Mouse (Mus musculus): ENCODE measurements around the gene Akr1c14.
"Not testable (repeated sequence)": the region's sequence is repeated elsewhere in the genome, so short reads cannot be mapped to it uniquely, and the experiment has no call there.

The Akr1c14 gene

DNA sequence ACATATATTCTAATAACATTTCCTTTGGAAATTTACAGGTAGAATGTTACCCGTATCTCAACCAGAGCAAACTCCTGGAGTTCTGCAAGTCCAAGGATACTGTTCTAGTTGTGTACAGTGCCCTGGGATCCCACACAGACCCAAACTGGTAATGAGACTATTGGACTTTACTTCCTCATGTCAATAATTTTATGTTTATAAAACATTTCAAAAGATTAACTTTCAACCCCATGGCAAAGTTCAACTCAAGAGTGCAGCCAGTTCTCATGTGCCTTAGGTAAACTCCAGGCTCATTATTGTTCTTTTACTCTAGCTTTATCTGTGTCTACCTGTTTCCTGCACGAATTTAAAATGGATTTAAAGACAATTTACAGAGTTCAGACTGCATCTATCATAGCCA is at the start of gene Akr1c14:
Akr1c14 (plus strand) TSS at position 293 of the 400 bp plus-strand sequence.
- no peak for DNase-seq

DNA sequence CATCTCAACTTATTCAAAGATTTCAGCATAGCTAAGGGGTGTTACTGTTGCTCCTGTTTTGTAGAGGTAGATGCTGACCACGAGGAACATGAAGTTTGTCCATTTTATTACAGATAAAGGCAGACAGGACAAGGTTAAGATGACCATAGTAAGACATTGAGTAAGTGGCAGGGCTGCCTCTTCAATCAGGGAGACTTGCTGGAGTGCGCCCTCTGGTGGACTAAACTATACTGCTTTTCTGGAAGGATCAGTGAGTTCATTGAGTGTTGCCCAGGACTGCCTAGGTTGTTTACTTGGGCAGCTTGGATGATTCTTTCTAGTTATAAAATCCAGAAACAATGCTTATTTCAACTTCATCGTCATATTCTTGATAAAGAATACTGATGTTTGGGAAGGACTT is 47.1 kb upstream of the Akr1c14 start:
- DNase-seq, result peak; percentile 50

DNA sequence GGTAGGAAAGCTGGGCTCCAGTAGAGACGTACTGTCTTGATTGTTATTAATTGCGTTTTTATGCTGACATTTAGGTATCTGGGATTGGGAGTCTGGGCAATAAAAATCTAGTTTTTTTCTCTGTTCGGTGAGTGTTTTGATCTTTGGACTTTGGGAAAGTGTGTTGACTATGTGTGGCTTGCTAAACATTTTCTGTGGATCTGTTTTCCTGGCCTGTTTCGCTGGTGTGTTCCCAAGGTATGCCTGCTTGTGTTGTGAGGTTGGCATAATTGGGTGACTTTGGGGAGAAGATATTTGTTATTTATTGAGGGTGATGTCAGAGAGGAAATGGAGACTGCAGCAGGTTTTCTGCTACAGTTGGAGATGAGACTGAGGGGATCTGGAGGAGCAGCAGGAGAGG is 38.0 kb upstream of the Akr1c14 start:
- DNase-seq, result no peak

GRCm38 (mm10) chr13:4013811-4014210 is 35.0 kb upstream of the Akr1c14 start:
- no peak for DNase-seq

DNA sequence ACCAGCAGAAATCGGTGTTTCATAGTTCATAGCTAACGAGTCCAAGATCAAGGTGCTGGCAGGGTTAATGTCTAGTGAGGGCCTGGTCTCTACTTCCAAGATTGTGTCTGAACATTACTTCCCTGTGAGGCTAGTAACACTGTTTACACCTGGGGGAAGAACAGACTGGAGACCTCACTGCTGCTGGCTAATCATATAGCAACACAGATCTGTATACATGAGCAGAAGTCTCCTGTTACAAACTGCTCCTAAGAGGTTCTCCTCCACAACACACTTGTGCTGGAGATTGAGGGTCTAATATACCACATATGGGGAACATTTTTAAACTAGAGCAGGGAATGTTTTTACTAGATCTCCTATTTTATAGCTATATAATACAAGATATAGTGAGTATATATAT is 18.9 kb upstream of the Akr1c14 start:
- DNase-seq, result no peak

DNA sequence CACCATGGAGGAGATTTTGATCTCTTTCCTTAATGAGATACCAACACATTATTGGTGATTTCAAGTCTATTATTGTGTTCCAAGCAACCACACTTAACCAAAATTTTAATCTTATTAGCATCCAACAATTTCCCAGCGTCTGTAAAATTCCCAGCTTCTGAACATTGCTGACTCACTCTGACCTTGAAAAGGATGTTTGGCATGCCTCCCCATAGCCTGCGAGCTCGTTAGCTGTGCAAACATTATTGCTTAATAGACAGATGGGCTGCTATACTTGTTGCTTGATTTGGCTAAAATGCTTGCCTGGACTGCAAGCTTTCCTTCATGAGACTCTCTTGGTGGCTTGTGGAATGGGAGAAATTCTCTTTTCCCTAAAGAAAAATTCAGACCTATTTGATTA is 16.3 kb upstream of the Akr1c14 start:
- no peak for DNase-seq

DNA sequence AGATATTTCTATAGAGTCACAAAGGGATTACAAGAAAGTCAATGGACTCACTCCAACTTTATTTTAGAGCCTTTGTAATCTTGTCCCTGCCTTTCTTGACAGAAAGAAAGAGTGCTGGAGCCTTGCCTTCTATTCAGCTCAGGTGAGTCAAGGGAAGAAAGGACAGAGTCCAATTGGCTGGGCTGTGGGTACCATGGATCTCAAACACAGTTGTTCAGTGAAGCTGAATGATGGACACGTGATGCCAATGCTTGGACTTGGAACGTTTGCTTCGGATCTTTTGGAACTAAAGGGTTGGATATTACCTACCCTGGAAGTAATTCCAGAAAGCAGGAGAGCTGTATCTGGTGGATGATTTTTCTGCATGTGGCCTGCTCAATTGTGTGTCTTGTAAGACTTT is 13.8 kb upstream of the Akr1c14 start:
- DNase-seq, result no peak

GRCm38 (mm10) chr13:4046113-4046512 is 2.7 kb upstream of the Akr1c14 start:
- no peak for DNase-seq

DNA sequence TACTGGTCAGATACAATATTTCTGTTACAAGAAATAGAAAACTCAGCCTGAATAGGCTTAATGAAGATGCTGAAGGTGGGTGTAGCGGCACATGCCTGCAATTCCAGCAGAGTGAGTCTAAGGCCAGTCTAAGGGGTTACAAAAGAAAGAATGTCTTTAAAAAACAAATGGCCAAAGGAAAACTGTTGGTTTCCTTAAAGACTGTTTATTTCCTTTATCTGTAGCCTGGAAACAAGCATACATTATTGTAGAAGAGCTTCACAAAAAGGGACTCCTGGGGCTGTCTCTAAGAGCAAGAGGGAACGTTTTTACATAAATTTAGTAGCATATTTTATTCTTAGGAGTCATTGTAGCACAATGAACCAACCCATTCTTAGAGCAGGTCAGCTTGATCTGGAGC is 2.0 kb upstream of the Akr1c14 start:
- DNase-seq, result no peak

DNA sequence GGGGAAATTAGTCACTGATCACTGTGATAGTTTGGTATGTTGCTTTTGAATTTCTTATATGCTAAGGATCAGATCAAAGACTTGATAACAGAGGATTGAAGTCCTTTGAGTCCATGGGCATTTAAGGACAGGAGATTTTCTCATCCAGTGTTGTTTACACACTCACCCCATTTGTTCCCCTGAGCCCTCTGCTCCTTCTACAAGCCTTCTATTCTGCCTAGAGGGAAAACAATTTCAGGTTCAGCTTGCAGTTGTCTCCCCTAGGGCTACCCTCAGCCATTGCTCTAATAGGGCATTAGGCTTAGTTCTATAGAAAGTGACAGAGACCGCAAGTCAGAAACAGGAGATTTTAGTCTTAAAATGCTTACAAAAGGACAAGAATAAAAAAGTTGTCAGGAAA is 585 bp upstream of the Akr1c14 start:
- DNase-seq, result no peak

DNA sequence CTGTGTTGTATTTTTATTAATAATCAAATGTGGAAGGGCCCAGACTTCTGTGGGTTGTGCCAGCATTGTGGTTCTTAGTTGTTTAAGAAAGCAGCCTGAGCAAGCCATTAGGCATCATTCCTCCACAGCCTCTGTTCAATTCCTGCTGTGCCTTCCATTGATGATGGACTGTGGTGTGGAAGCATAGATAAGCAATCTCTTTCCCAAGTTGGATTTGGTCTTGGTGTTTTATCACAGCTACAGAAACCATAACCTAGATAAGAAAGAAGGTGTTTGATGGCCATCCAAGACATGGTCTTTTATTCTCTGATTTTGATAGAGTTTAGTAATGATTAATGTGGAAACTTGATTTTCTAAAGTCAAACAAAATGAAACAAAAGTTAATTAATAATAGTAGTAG is 844 bp downstream of the Akr1c14 start:
- DNase-seq, result no peak

- no peak for DNase-seq
Measured at GRCm38 (mm10) chr13:4055450-4055849, 6.6 kb downstream of the Akr1c14 start.

DNA sequence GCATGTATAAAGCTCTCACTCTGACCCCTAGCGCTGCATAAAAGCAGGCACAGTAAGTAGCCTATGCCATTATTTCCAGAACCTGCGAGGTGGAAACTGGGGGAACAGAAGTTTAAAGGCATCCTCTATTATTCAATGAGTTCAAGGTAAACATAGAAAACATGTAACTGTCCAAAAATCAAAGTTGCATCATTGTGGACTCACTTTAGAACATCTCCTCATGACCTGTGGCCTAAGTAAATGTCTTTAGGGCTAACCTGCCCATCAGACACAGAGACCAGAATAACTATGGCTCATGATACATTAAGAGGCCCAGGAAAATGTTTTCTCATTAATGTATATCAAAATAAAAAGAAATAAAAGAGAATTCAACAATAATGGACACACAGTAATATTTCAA is 7.4 kb downstream of the Akr1c14 start:
- DNase-seq, result no peak

DNA sequence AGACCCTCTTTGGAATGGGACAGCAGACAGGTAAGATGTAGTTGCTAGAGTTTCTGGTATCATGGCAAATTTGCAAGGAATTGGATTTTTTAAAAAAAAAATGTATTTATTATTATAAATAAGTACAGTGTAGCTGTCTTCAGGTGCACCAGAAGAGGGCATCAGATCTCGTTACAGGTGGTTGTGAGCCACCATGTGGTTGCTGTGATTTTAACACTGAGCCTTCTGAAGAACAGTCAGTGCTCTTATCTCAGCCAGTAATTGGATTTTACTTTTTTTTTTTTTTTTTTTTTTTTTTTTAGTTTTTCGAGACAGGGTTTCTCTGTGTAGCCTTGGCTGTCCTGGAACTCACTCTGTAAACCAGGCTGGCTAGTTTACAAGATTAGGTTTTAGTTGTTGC is 9.4 kb downstream of the Akr1c14 start:
- DNase-seq, result not testable (repeated sequence)

- DNase-seq, result no peak
Measured at GRCm38 (mm10) chr13:4059363-4059762, 10.6 kb downstream of the Akr1c14 start.

- DNase-seq, result no peak
Measured at GRCm38 (mm10) chr13:4060214-4060730, 11.5 kb downstream of the Akr1c14 start.

GRCm38 (mm10) chr13:4076517-4077435 is 28.0 kb downstream of the Akr1c14 start:
- DNase-seq, result no peak

DNA sequence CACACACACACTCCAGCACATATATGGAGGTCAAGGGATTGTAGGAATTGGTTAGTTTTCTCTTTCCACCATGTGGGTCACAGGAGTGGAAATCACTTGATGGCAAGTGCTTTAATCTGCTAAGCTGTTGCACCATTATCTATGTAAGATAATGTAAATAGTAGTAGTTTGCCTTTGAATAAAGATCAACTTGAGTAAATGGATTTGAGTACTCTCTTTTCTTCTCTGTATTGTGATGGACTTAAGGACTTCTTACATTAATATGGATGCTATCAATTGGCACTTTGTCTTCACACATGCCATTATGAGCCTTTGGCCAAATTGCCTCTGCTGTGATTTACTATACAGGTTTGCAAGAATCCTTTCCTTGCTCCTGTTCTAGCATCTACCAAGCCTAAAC is 31.1 kb downstream of the Akr1c14 start:
- no peak for DNase-seq

DNA sequence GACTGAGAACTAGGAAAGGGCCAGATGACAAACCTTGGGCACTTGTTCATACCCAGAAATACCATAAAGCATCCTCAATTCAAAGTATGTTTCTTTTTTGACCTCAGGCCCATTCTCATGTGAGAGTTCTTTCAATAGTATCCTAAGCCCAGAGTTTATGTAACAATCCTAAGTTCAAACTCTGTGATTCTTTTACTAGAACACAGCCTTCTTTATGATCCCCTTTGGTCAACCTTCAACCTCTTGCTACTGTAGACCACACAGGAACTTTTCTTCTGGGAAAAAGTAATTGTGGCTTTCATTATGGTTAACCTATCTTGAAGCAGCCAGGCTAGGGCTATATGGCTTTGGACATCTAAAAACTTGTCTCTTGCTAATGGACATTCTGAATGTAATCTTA is 52.9 kb downstream of the Akr1c14 start:
- DNase-seq, result no peak

DNA sequence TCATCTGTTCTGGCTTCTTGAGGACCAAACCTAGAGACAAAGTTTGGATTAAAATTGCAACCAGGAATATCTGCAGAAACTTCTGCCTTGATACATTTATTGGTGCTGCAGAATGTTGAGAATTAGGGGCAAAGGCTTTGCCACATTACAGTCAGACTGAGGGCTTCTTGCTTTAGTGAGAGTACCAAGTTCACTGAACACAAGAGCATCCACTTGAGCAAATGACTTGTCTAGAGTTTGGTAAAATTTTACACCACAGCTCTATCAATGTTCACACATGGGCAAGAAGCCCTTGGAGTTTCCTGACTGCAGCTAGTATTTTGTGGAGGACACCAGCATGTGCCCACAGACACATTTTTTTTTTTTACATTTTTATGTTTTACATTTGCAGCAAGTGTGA is 53.9 kb downstream of the Akr1c14 start:
- no peak for DNase-seq

- peak; percentile 20 for DNase-seq
Measured at GRCm38 (mm10) chr13:4110281-4111188, 61.7 kb downstream of the Akr1c14 start.

- DNase-seq, result no peak
Measured at GRCm38 (mm10) chr13:4119181-4119904, 70.5 kb downstream of the Akr1c14 start.

- no peak for DNase-seq
Measured at GRCm38 (mm10) chr13:4123146-4123545, 74.3 kb downstream of the Akr1c14 start.

All from cerebellum, adult 9-10 months (tissue).